In the genomic region with DNA sequence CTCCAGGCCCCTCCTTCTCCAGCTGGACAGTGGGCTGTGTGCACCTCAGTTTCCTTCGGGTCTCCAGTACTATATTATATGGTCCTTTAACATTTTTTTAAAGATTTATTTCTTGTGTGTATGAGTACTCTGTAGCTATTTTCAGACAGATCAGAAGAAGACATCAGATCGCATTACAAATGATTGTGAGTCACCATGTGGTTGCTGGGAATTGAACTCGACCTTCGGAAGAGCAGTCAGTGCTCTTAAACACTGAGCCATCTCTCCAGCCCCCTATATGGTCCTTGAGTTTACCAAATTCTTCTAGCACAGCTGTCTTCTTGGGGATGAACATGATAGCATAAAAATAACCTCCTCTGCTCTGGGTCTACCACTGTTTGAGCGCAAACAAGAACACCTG, we compare ENCODE assay signal across 17 mouse cellular contexts.
DNase-seq lines count a peak whose midpoint lies in the region; ATAC-seq lines count a peak whose summit lies in the region.
"Had no signal": no experiment of that assay in that cellular context is flagged by ENCODE, and none has a peak within 500 bp of the region (broad histone marks: within the 10 kb centered on the region; RNA-seq: fewer than 3 reads in every experiment).

No protein-coding gene starts in this region.

- peak; percentile 54 for DNase-seq in adrenal gland, adult 2 months
- DNase-seq in adrenal gland, adult 8-10 months, result no peak
- DNase-seq in 3T3-L1 (ENCODE audit: low read depth, low spot score) (peak; percentile 60), NIH3T3 (ENCODE audit: low read depth) (peak; percentile 31)
- no peak for DNase-seq in ovary, postnatal 10 days (ENCODE audit: low spot score)
- DNase-seq: adrenal gland, postnatal 14 days; B cell, adult 2 months; cerebellum, adult 11-12 months; cerebellum, adult 2 months; cerebellum, adult 9-10 months; cerebellum, postnatal 10 days; cerebellum, postnatal 25 days; forebrain, postnatal 0 days had no signal

- no peak for ATAC-seq in activated CD4-positive, CD25-positive, alpha-beta regulatory T cell, adult 4 months
- ATAC-seq: CD4-positive, CD25-positive, alpha-beta regulatory T cell, adult 4 months; forebrain, embryonic 13.5 days; forebrain, embryonic 15.5 days; forebrain, postnatal 0 days had no signal

Comparison
In these comparisons a context has a peak if more than half of its experiments do, and no peak if none do; other contexts are left out.
1. DNase-seq: peak in adrenal gland, adult 2 months (single experiment), 3T3-L1 (single experiment) and NIH3T3 (single experiment); none in adrenal gland, adult 8-10 months (single experiment) and ovary, postnatal 10 days (single experiment).